Mouse (Mus musculus): ENCODE results near the gene Dennd6a.

- TF ChIP-seq POLR2A (IDR thresholded peaks at IDR 0.05; ENCODE audit: control insufficient read depth, low read depth, low read length) (no peak), CTCF (IDR thresholded peaks at IDR 0.05; ENCODE audit: control insufficient read depth, insufficient read depth, insufficient replicate concordance, low read depth, low read length) (no peak)
These were observed 42.0 kb upstream of the Dennd6a start for GRCm38 (mm10) chr14:26531410-26532313.
